Mouse (Mus musculus) midbrain, embryonic 11.5 days (tissue): ENCODE measurements around the gene 1700021F07Rik. TPM values are rescaled to one million over a fixed set of nuclear protein-coding genes. Genes with fewer than 3 reads are reported as not detected.
A peak's percentile ranks its signal among the peaks of the same experiment; 100 is the strongest.

Source experiments
- ATAC-seq: fragments of 200-750 bp; cut with Nextera tagmentation; 2 replicates; pipeline ENCODE4 v1.8.0; 2017; ENCODE audit warnings: moderate TSS enrichment, moderate library complexity; ENCODE audit not compliant: low FRiP score
- DNase-seq: peaks from one replicate; pipeline ENCODE4 v3.0.0; 2015; ENCODE audit warnings: low spot score; ENCODE audit errors: missing footprints
- H3K27ac ChIP-seq: fragments of 300-500 bp; sonication (generic); 2 replicates; pipeline ENCODE4 v1.5.1; 2014; ENCODE audit warnings: low read depth, low read length
- H3K27me3 ChIP-seq: fragments of 300-500 bp; sonication (generic); 2 replicates; pipeline ENCODE4 v1.6.1; 2014; ENCODE audit warnings: mild to moderate bottlenecking, low read length, moderate library complexity, mixed read lengths; ENCODE audit not compliant: control insufficient read depth, insufficient read depth
- H3K36me3 ChIP-seq: fragments of 300-500 bp; sonication (generic); 2 replicates; pipeline ENCODE4 v1.6.1; 2014; ENCODE audit warnings: mild to moderate bottlenecking, low read length, moderate library complexity, mixed read lengths; ENCODE audit not compliant: control insufficient read depth, insufficient read depth
- H3K4me1 ChIP-seq: fragments of 300-500 bp; sonication (generic); 2 replicates; pipeline ENCODE4 v1.6.1; 2014; ENCODE audit warnings: low read length; ENCODE audit not compliant: control insufficient read depth, insufficient read depth
- H3K4me2 ChIP-seq: fragments of 300-500 bp; sonication (generic); 2 replicates; pipeline ENCODE4 v1.6.1; 2014; ENCODE audit warnings: mild to moderate bottlenecking, moderate library complexity
- H3K4me3 ChIP-seq: fragments of 300-500 bp; sonication (generic); 2 replicates; pipeline ENCODE4 v1.5.1; 2014; ENCODE audit warnings: low read depth, low read length
- H3K9ac ChIP-seq: fragments of 300-500 bp; sonication (generic); 2 replicates; pipeline ENCODE4 v1.6.1; 2014; ENCODE audit warnings: low read length
- H3K9me3 ChIP-seq: fragments of 300-500 bp; sonication (generic); 2 replicates; pipeline ENCODE4 v1.6.1; 2016; ENCODE audit warnings: low read length; ENCODE audit not compliant: control insufficient read depth
- WGBS: fragments of 180-500 bp; shearing (Covaris S2); extraction: QIAGEN DNeasy Blood & Tissue Kit; methylation state at CpG from one replicate; pipeline ENCODE4 v1.1.7; 2014; 5-methylcytosine and 5-hydroxymethylcytosine counted together
- polyA plus RNA-seq: library from polyadenylated mRNA; unstranded; fragments of >200 nt; fragmentation: Nextera tagmentation; extraction: Ambion mirVana; gene quantifications from 2 replicates; pipeline ENCODE4 v1.2.1, GENCODE M21; 2014

Gene 1700021F07Rik
- polyA plus RNA-seq, 1 experiment from 2014 or later, result not detected

DNA sequence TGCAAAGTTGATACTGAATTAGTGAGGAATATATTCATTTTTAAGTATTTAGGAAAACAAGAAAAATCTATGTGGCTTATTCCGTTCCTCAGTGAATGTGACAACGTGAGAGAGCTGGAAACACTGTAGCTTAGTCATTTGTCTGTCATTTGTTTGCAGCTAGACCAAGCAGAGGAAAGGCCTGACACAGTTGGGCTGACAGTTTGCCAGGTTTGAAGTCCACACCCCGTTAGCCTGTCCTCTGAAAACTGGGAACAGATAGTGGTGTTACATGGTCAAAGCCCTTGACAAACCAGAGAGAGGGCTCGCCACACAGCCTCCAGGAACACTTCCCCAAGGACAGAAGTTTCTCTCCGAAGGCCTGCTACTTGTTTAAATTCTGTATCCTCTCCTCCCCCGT is 28.3 kb downstream of the 1700021F07Rik start:
- DNase-seq, result no peak
- Histone ChIP-seq H3K36me3 (no peaks in the 10 kb centered on the region), H3K4me1 (no peaks in the 10 kb centered on the region), H3K4me3 (no peak overlapping the region), H3K9ac (no peak overlapping the region), H3K9me3 (no peaks in the 10 kb centered on the region), H3K4me2 (no peak overlapping the region), H3K27me3 (no peaks in the 10 kb centered on the region), H3K27ac (no peak overlapping the region)
- 74% methylated on average over 6 of the region's 6 CpGs for WGBS
- ATAC-seq, result no peak

DNA sequence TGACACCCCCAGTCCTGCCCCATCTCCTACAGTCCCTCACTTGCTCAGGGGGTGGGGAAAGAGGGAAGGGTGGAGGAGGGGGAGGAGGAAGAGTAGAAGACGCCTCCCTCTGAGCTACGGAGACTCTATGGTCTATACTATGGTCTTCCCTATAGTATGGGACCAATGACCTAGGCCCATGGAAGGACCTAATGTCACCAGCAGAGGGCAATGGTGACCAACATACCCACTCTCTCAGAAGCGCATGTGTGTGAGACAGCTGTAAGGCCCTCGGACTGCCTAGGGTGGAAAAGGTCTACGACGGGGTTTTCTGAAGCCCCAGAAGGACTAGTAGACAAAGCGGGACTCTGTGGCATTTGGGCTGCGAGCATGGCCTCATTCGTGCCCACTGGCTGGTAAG is 31.5 kb downstream of the 1700021F07Rik start:
- 47% methylated on average over 9 of the region's 9 CpGs for WGBS
- DNase-seq, result peak; percentile 86
- Histone ChIP-seq H3K4me1 (no peaks in the 10 kb centered on the region), H3K4me2 (no peak overlapping the region), H3K9ac (no peak overlapping the region), H3K27me3 (no peaks in the 10 kb centered on the region), H3K27ac (no peak overlapping the region), H3K9me3 (no peaks in the 10 kb centered on the region), H3K36me3 (no peaks in the 10 kb centered on the region), H3K4me3 (no peak overlapping the region)
- ATAC-seq, result peak; percentile 50; the same call in 1 of the 2 replicates

DNA sequence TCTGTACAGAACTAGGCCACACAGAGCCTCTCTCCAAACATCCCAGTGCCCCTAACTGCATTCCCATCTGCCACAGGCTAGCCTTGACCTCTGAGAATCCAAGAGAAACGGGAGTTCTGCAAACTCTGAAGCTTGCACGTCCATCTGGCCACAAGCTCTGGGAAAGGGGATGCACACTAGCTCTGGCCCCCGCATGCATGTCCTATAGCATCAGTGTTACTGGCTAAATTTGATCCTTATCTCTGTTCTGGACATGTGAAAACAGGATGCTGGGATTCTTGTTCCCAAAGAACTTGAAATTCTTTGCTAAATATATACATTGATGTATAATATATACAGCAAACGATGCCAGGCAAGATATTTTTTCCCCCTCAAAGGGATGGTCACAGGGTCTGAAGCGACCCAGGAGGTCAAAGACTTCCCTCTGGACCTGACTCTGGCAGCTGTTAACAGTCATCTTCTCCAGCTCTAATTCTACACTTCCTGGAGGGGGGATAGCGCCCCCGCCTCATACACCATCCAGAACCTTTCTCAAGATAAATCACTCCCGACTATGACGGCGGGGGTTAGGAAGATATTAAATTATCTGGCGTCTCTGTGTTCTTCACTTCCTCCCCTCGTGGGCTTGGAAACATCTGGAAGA is 36.5 kb downstream of the 1700021F07Rik start:
- no peak for ATAC-seq
- DNase-seq, result no peak
- H3K9me3 ChIP-seq, result no peaks in the 10 kb centered on the region
- H3K4me2 ChIP-seq, result no peak overlapping the region
- no peaks in the 10 kb centered on the region for H3K4me1 ChIP-seq
- 85% methylated on average over 12 of the region's 12 CpGs for WGBS
- H3K4me3 ChIP-seq, result no peak overlapping the region
- H3K9ac ChIP-seq, result no peak overlapping the region
- H3K27me3 ChIP-seq, result no peaks in the 10 kb centered on the region
- H3K27ac ChIP-seq, result no peak overlapping the region
- H3K36me3 ChIP-seq, result no peaks in the 10 kb centered on the region

DNA sequence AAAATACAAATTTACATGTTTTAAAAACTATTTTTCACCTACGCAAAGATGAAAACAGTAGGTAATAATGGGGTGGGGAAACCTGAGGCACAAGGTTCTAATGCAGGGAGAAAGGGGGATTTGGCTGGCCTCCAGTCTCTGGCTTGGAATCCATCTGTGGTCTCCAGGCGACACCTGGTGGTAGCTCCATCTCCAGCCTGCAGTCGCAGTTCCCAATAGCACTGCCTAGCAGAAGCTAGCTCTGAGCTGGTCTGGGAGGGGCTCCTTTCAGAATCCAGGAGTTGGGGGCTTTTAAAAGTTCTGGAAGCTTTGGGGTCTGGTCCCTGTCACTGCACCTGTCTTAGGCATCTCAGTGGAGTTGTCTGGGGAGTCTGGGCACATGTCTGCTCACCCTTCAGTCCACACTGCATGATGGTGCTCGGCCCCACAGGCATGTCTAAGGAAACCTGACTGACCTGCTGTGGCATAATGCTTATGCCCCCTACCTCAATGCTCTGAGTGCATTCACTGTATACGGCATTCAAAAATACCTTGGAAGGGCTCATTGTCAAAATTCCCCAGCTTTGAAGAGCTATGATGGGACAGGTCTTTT is 39.6 kb downstream of the 1700021F07Rik start:
- Histone ChIP-seq H3K4me1 (no peaks in the 10 kb centered on the region), H3K36me3 (no peaks in the 10 kb centered on the region), H3K27ac (no peak overlapping the region), H3K9me3 (no peaks in the 10 kb centered on the region), H3K4me2 (no peak overlapping the region), H3K4me3 (no peak overlapping the region), H3K27me3 (no peaks in the 10 kb centered on the region), H3K9ac (no peak overlapping the region)
- DNase-seq (peak; percentile 94), ATAC-seq (peak; percentile 43; the same call in 1 of the 2 replicates)
- WGBS, result 43% methylated on average over 5 of the region's 5 CpGs

DNA sequence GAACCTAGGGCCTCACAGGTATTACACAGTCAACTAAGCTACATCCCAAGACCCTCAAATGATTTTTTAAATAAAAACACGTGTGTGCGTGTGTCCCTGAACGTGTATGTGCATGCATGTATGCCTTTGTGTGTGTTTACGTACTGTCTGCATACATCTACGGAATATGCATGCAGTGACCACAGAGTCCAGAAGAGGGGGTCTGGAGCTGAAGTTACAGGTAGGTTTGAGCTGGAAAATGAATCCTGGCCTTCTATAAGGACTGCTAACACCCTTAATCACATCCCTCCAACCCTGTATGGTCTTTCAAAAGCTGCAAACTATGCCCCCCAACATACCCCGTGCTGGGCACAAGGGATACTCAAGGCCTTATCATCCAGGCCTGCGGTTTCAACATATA is 41.0 kb downstream of the 1700021F07Rik start:
- Histone ChIP-seq H3K36me3 (no peaks in the 10 kb centered on the region), H3K27me3 (no peaks in the 10 kb centered on the region), H3K4me3 (no peak overlapping the region), H3K9ac (no peak overlapping the region), H3K9me3 (no peaks in the 10 kb centered on the region), H3K4me2 (no peak overlapping the region), H3K4me1 (no peaks in the 10 kb centered on the region), H3K27ac (no peak overlapping the region)
- no peak for ATAC-seq
- 75% methylated on average over 7 of the region's 7 CpGs for WGBS
- no peak for DNase-seq

DNA sequence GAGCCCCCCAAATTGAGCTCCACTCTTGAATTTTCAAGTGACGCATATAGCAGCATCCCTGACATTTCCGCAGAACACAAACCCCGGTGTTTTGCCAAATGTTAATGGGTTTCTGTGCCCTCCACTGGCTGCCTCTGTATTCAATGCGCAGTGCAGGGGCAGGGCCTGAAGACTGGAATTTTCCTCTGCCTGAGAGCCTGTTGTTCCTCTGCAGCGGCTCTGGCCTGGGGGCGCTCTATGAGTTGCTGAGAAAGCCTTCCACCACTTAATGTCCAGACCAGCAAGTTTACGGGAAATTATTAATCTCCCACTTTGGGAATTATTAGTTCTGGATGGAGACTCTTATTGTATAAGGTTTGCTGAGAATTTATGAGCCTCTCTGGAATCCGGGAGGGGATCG is 41.8 kb downstream of the 1700021F07Rik start:
- DNase-seq, result no peak
- 70% methylated on average over 9 of the region's 9 CpGs for WGBS

More for the DNA sequence above, 41.8 kb downstream of the 1700021F07Rik start:
- Histone ChIP-seq H3K9me3 (no peaks in the 10 kb centered on the region), H3K4me3 (no peak overlapping the region), H3K27me3 (no peaks in the 10 kb centered on the region), H3K9ac (no peak overlapping the region), H3K4me1 (no peaks in the 10 kb centered on the region), H3K36me3 (no peaks in the 10 kb centered on the region), H3K4me2 (no peak overlapping the region), H3K27ac (no peak overlapping the region)
- no peak for ATAC-seq

Other genes with a start within 250 kb of the 1700021F07Rik start
- gene Pmepa1, start 246.1 kb upstream of the 1700021F07Rik start, polyA plus RNA-seq, result 3.2 and 3.4 TPM in 2 replicates
- gene Ankrd60, start 55.8 kb downstream of the 1700021F07Rik start, polyA plus RNA-seq, result not detected in 2 replicates
- 37.3 and 38.2 TPM in 2 replicates for gene Rab22a, start 137.2 kb downstream of the 1700021F07Rik start, polyA plus RNA-seq
- not detected in 2 replicates for gene 1700010B08Rik, start 196.8 kb downstream of the 1700021F07Rik start, polyA plus RNA-seq
- gene Vapb, start 214.9 kb downstream of the 1700021F07Rik start, polyA plus RNA-seq, result 13.7 and 13.8 TPM in 2 replicates